Mouse (Mus musculus): ENCODE results near the gene Irf6. TPM values are rescaled to one million over a fixed set of nuclear protein-coding genes. Genes with fewer than 3 reads are reported as not detected.

The Irf6 gene
- under 1 TPM in 1 of 2 experiments, not detected in 1; 0.04 TPM for polyA plus RNA-seq (2012; fragmentation: generic; extraction: Trizol)

DNA sequence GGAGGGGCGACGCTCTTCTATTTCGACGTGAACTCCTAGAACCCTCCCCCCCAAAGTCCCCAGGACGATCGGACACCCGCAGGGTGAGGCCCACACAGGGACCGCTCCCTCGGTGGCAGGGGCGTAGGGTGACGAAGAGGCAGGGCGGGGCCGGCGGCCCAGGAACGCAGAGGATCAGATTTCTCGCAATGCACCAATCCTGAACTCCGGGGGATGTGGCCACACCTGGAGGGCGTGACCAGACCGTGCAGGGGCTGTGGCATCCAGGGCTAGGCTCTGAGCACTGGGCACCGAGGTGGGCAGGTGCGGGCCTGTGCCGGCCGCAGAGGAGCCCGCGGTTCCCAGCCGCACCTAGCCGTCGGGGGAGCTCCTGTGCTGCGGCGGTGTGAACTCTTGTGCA is at the start of gene Irf6:
Gene Irf6, plus strand, starts transcription at position 240 of the 400 bp plus-strand sequence.

DNA sequence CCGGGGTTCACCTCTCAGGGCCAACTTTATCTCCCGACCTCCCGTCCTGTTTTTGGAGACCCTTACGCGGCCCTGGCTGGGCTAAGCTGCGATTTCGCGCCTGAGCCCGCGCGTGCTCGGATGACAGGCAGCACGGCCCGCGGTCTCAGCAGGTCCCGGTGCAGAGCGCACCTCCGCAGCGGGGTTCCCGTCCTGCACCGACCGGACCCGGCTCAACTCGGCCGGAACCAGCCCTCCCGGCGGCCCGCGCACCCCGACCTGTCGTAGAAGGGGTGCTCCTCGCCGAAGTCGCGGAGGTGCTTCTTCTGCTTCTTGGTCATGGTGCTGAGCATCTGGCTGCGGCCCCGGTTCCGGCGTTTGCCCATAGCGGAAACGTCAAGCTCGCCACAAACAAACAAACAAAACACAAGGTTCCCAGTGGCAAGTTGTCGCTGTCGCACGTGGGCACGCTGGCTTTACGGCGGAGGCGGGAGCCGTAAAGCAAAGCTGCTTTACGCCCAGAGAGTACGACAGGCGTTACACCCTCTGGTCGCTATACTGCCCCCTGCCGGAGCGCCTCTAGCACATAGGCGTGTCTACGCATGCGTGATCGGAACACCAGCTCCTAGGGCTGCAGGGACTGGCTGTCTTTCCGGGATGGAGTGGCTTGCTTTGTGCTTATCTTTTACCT is 23.0 kb upstream of the Irf6 start, which contains the start of gene Diexf:
Gene Diexf, minus strand, starts transcription at position 487 of the 670 bp plus-strand sequence.

GRCm38 (mm10) chr1:193167746-193168145 is 14.8 kb downstream of the Irf6 start, which contains the start of gene A130010J15Rik:
Gene A130010J15Rik, plus strand, starts transcription at chr1:193168046.

DNA sequence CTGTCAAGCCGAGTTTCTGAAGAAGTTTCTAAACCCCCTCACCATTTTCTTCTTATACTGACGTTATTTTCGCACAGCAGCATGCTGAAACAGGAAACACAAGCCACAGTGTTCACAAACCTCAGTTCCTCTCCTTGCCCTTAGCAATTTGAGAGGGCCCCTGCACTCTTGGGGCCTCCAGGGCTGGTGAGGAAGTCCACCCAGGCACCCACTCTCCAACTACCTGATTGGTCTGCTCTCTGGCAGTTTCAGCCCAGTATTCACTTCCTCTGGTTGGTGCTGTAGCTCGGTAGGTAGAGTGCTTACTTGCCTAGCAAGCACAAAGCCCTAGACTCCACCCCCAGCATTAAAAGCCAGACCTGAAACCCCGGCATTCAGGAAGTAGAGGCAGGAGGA is 48.5 kb downstream of the Irf6 start, which contains the start of gene Traf3ip3:
Gene Traf3ip3, minus strand, starts transcription at position 321 of the 396 bp plus-strand sequence.

GRCm38 (mm10) chr1:193207503-193207902 is 54.6 kb downstream of the Irf6 start, which contains the start of gene Lamb3:
Gene Lamb3, plus strand, starts transcription at chr1:193207699.

Other genes starting within 250 kb of the Irf6 start
- not detected for gene Syt14, start 117.3 kb upstream of the Irf6 start, polyA plus RNA-seq (2012; fragmentation: generic; extraction: Trizol)
- gene Diexf, start 22.8 kb upstream of the Irf6 start, polyA plus RNA-seq (2012; fragmentation: generic; extraction: Trizol), result 1 to 10 TPM; 3.4 to 7.7 TPM
- gene A130010J15Rik, start 14.9 kb downstream of the Irf6 start, polyA plus RNA-seq (2012; fragmentation: generic; extraction: Trizol), result 1 to 10 TPM in 1 of 2 experiments, under 1 TPM in 1; 0.42 to 3.0 TPM
- under 1 TPM in 1 of 2 experiments, not detected in 1; 0.35 TPM for gene Traf3ip3, start 48.6 kb downstream of the Irf6 start, polyA plus RNA-seq (2012; fragmentation: generic; extraction: Trizol)
- gene Lamb3, start 54.6 kb downstream of the Irf6 start, polyA plus RNA-seq (2012; fragmentation: generic; extraction: Trizol), result under 1 TPM; 0.14 to 0.54 TPM
- gene Hsd11b1, start 111.0 kb downstream of the Irf6 start, polyA plus RNA-seq (2012; fragmentation: generic; extraction: Trizol), result under 1 TPM in 1 of 2 experiments, not detected in 1; 0.96 TPM
- 1 to 10 TPM in 1 of 2 experiments, not detected in 1; 2.2 TPM for gene G0s2, start 120.1 kb downstream of the Irf6 start, polyA plus RNA-seq (2012; fragmentation: generic; extraction: Trizol)
- 1 to 10 TPM in 1 of 2 experiments, under 1 TPM in 1; 0.01 to 3.6 TPM for gene Camk1g, start 217.2 kb downstream of the Irf6 start, polyA plus RNA-seq (2012; fragmentation: generic; extraction: Trizol)